Mouse (Mus musculus): ENCODE measurements at regions not wholly inside any gene's neighbourhood (a gene's known extent, or its start where the extent isn't known, plus 50 kb on each side); places are given as distances from the start of the nearest gene placed in this dataset.

DNA sequence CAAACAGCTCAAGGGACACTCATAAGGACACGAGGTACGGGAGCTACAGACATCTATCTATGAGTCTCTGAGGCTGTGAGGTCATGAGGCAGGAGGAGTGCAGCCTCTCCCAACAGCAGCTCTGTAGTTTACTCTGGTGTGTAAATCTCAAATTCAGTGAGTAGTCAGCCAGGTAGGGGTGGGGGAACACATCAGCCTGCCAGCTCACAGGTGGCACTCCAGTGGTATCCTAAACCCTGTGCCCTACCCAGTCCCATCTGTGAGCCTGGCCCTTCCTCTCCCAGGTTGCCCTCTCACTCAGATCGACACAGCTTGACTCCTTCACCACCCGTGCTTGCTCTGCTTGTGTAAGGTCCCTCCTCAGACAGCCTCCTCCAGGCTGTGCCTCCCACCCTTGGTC lies 202.2 kb downstream of the Sipa1l2 start:
- DNase-seq = no peak
- intact Hi-C loops (cut with DNase I) = loop anchor here (2.0 kb wide), 1 partner anchor 19 kb away; no protein-coding TSS in a partner anchor
- Histone ChIP-seq H3K4me3 (no peak overlapping the region), H3K27ac (peak overlapping the region; percentile 73)
- no peak for TF ChIP-seq CTCF (IDR thresholded peaks at IDR 0.05)

DNA sequence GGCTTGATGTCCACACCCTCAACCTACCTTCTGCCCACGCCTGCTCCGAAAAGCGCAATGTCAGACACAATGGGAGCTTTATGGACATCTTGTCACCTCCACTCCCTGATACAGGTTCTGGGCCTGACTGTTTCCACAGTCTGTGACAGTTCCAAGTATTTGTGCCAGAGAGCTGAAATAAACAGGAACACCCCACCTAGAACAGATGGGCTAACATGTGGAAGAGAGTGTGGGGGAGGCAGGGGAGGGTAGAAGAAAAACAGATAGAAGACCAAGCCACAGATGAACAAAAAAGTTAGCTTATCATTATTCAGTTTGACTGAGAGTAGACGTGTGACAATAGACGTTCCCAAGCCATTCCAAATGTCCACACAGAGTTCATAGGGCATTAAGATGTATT lies 204.6 kb downstream of the Sipa1l2 start:
- DNase-seq = no peak
- Histone ChIP-seq H3K27ac (no peak overlapping the region), H3K4me3 (no peak overlapping the region)
- no peak for TF ChIP-seq CTCF (IDR thresholded peaks at IDR 0.05)
- intact Hi-C loops (cut with DNase I) = no loop called here

DNA sequence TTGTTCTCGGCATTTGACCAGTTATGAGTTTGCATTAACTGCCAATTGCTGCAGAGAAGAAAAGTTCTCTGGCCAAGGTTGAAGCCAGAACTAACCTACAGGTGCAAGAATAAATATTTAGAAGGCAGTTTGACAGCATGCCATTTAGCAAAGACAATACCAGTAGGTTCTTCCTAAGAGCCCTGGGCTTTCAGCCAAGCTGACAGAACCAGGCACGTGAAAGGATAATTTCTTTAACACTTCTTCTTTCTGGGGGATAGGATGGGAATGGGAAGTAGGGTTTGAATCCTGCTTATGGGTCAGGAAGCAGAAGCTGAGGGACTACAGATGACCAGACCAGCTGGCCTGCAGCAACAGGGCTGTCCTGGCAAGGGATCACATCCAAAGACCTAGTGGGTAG lies 210.2 kb downstream of the Sipa1l2 start:
- no peak for TF ChIP-seq CTCF (IDR thresholded peaks at IDR 0.05)
- intact Hi-C loops (cut with DNase I) = no loop called here
- Histone ChIP-seq H3K27ac (no peak overlapping the region), H3K4me3 (no peak overlapping the region)
- DNase-seq = no peak

DNA sequence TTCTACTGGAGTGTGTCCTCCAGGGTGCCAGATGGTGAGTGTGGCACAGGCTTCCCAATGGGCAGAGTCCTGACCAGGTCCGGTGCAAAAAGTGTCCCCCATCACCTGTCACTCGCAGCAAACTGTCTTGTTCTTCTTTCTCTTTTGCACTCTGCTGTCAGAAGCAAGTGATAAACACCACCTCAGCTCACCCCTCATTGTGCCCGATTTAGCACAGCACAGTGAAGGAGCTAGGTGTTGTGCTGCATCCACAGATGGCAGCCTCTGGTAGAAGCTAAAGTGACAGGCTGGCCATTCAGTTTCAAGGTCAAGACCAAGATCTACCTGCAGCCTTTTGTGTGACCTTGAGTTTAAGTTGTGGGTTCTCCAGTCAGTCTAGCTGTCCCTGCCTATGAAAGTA lies 211.8 kb downstream of the Sipa1l2 start:
- no peak for DNase-seq
- intact Hi-C loops (cut with DNase I) = no loop called here
- Histone ChIP-seq H3K4me3 (no peak overlapping the region), H3K27ac (no peak overlapping the region)
- TF ChIP-seq CTCF (IDR thresholded peaks at IDR 0.05) = no peak

DNA sequence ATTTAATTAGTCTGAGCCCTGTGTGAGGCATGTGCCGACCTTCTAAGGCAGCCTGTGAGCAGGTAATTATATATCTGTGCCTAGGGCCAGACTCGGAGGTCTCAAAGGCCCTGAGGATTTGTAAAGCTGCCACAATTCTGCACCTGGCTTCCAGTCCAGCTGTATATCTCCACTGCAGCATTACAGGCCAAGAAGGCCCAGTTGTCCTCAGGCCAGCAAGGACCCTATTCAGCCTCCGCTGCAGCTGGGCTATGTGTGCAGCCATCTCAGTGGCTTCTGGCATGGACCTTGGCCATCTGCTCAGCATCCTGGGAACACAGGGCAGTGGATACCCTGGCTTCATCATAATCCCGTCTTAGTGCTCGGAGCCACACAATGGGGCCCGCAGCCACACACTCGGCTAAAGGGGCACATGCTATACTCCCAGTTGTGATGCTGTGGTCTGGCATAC lies 214.5 kb downstream of the Sipa1l2 start:
- no peak for DNase-seq
- no peak overlapping the region for H3K4me3 ChIP-seq
- H3K27ac ChIP-seq = no peak overlapping the region
- no peak for TF ChIP-seq CTCF (IDR thresholded peaks at IDR 0.05)
- intact Hi-C loops (cut with DNase I) = no loop called here

DNA sequence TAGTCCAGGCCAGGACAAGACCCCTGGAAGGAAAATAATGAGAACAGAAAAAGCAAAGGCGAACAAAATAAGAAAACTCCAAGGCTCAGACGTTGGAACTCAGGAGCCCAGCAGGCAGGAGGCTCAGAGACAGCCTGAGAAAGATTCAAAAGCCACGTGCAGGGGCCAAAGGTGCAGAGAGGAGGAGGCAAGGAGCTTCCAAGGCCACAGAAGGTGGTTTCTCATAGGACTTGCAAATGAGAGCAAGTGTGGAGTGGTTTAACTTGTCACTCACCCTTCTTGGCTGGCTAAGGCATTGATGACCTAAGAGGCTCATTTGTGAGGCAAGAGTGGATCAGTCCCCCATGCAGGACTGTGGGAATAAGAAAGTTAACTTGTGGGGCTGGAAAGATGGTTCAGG lies 217.3 kb downstream of the Sipa1l2 start:
- no peak for DNase-seq
- TF ChIP-seq CTCF (IDR thresholded peaks at IDR 0.05) = no peak
- Histone ChIP-seq H3K4me3 (no peak overlapping the region), H3K27ac (no peak overlapping the region)
- intact Hi-C loops (cut with DNase I) = no loop called here

DNA sequence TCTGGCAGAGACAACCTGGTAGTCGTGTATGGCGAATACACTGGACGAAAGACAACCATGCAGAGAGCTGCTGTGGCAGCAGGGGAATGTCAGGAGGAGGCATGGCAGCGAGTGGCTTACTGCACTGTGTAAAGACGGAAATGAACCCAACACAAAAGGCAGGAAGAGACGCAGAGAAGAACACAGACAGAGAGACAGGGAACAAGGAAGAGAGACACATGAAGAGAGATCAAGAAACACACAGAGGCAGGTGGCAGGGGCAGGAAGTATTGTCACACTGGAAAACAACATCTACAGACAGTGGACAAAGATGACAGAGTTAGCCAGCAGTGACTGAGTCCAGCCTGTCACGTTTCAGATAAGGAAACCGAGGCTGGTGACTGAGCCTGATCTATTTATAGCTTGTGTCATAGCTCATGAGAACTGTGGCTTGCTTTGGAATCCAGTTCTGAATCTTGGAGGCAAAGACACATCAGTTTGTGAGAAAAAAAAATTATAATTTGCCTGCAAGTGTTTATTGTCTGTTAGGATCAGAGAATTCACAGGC lies 218.0 kb downstream of the Sipa1l2 start:
- TF ChIP-seq CTCF (IDR thresholded peaks at IDR 0.05) = no peak
- Histone ChIP-seq H3K4me3 (no peak overlapping the region), H3K27ac (no peak overlapping the region)
- intact Hi-C loops (cut with DNase I) = no loop called here
- no peak for DNase-seq

DNA sequence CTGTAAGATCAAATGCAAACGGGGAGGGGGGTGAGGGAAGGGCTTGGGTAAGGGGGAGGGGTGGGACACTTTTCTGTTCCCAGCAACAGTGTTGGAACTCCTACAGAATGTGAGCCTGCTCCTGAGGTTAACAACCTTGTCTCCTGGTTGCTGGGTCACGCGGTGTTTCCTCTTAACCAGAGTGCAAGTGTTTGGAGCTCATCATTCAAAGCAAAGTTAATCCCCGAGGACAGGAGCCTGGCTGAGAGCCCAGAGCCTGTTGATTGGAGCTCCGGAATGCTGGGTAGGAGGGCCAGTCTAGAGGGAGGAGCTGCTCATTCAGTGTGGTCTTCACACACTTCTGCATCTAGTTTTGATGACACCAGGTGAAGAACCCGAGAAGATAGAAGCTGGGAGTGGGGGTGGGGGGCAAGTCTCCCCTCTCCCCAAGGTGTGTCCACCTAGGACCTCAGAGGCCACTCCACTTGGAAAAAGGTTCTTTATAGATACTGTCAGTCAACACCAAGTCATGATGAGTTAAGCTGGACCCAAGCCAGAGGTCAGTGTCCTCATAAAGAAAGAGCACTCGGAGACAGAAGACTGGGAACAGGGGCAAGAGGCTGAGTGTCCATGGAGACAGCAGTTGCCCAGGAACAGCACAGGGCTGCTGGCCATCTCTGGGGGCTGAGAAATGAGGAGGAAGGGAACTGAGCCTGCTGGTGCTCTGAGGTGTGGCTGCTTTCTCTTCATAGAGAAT lies 220.2 kb downstream of the Sipa1l2 start:
- intact Hi-C loops (cut with DNase I) = loop anchor here (2.0 to 10.0 kb wide), 3 partner anchors 17 to 315 kb away; partner anchors contain the start of genes Map10 and Sipa1l2
- DNase-seq = peak; percentile 88
- no peak overlapping the region for H3K27ac ChIP-seq
- H3K4me3 ChIP-seq = no peak overlapping the region
- no peak for TF ChIP-seq CTCF (IDR thresholded peaks at IDR 0.05)

DNA sequence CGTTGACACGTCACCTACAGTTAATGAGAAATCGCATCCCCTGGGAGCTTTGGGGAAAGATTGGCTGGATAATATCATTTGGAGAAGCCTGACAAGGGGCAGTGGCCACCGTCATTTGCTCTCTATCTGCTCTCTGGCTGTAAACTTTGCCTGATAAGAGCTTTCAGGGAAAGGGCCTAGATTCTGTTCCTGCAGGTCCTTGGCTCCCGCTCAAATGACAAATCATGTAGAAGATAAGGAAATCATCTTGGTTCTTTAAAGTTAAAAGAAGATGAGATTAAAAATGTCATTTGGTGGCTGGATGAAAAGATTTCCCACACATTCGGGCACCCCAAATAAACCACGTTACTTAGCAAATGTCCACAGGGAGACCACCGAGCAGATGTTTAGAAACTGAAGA lies 223.4 kb downstream of the Sipa1l2 start:
- no peak for TF ChIP-seq CTCF (IDR thresholded peaks at IDR 0.05)
- Histone ChIP-seq H3K4me3 (no peak overlapping the region), H3K27ac (no peak overlapping the region)
- intact Hi-C loops (cut with DNase I) = loop anchor here (5.0 to 10.0 kb wide), 2 partner anchors 221 to 319 kb away; partner anchors contain the start of genes Map10 and Sipa1l2
- DNase-seq = no peak

DNA sequence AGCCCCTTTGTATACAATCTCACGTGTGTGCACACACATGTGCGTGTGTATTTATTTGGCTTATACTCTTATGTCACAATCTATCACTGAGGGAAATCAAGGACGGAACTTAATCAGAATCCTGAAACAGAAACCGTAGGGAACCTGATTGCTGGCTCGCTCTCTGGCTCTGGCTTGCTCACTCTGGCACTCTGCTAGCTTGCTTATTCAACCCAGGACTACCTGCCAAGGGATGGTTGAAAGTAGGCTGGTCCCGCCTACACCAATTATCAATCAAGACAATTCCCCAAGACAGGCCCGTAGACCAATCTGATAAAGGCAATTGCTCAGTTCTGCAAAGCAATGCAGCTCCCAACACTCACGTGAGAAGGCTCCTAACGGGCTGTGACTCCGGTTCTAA lies 224.0 kb downstream of the Sipa1l2 start:
- intact Hi-C loops (cut with DNase I) = loop anchor here (5.0 to 10.0 kb wide), 2 partner anchors 222 to 319 kb away; partner anchors contain the start of genes Map10 and Sipa1l2
- DNase-seq = no peak
- TF ChIP-seq CTCF (IDR thresholded peaks at IDR 0.05) = no peak
- no peak overlapping the region for H3K27ac ChIP-seq
- no peak overlapping the region for H3K4me3 ChIP-seq

DNA sequence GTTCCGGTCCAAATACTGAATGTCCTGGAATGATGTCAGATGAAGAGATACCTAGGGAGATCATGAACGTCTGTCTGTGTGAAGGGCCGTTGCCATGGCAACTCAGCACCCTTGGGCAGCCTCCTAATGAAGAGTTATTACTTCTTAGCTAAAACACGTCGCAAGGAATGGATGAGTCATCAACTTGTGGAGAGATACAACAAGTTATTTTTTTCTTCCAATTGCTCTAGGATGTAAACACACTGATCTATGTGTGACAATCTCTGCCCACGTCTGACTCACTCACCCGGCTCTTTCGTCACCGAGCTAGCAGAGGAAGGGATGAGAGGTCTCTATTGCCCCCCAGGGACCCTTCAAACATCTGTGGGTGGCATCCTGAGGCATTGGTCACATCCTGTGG lies 225.7 kb downstream of the Sipa1l2 start:
- peak overlapping the region; percentile 4; the same call in 1 of the 2 replicates for H3K27ac ChIP-seq

DNA sequence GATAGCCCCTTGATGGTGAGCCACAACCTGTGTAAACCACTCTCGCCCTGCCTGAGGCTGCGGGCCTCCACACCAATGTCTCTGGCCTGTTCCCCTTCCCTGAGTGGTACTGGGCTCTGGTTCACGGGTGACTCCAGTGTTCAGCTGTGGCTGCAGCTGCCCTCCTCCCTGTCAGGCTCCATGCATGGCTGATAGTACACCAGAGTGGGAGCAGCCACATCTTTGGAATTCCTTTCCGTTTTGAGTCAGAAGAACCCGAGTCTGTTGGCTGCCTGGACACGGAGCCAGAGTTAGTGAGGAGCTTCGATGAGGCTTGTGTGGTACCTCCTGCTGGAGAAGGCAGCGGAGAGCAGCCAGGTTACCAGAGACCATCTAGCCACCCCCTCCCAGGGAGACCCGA lies 227.1 kb downstream of the Sipa1l2 start:
- Histone ChIP-seq H3K27ac (no peak overlapping the region), H3K4me3 (no peak overlapping the region)
- no peak for TF ChIP-seq CTCF (IDR thresholded peaks at IDR 0.05)
- no peak for DNase-seq
- intact Hi-C loops (cut with DNase I) = loop anchor here (10.0 kb wide), 1 partner anchor 322 kb away; the partner anchor contains the start of gene Map10

More for the DNA sequence above, 225.7 kb downstream of the Sipa1l2 start:
- intact Hi-C loops (cut with DNase I) = loop anchor here (10.0 kb wide), 1 partner anchor 321 kb away; the partner anchor contains the start of gene Map10
- H3K4me3 ChIP-seq = no peak overlapping the region
- TF ChIP-seq CTCF (IDR thresholded peaks at IDR 0.05) = no peak
- no peak for DNase-seq

DNA sequence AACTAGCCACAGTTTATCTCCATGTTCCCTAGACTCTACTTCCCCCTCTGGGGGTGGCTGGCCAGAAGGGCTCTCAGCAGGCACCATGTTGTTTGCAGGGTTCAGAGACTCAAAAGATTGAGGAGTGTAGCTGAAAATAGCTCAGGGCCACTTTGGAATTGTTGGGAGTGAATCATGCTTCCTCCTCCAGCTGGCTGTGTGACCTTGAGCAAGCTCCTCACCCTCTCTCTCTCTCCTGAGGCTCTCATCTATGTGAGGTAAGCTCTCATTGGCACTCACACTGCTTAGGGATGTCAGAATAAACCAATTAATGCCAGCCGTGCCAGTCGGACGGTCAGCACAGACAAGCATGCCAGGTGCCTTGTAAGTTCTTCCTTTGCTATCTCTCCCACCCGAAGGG lies 228.0 kb downstream of the Sipa1l2 start:
- no peak overlapping the region for H3K4me3 ChIP-seq
- no peak overlapping the region for H3K27ac ChIP-seq
- intact Hi-C loops (cut with DNase I) = loop anchor here (10.0 kb wide), 1 partner anchor 323 kb away; the partner anchor contains the start of gene Map10
- no peak for TF ChIP-seq CTCF (IDR thresholded peaks at IDR 0.05)
- no peak for DNase-seq

Data from gastrocnemius, adult 2 months (tissue).